Comparison of ENCODE assay signal across 22 mouse cellular contexts in genomic region chr6:137525769-137526168, GRCm38 (mm10).
DNase-seq lines count a peak whose midpoint lies in the region; ATAC-seq lines count a peak whose summit lies in the region.
"Had no signal": no experiment of that assay in that cellular context is flagged by ENCODE, and none has a peak within 500 bp of the region (broad histone marks: within the 10 kb centered on the region; RNA-seq: fewer than 3 reads in every experiment).

No protein-coding gene starts in this region.

- H3K4me3 ChIP-seq in forebrain, embryonic 13.5 days, result no peak overlapping the region
- no peak overlapping the region for H3K4me3 ChIP-seq in forebrain, embryonic 10.5 days
- H3K4me3 ChIP-seq in hindbrain, embryonic 16.5 days (ENCODE audit: low read length), result no peak overlapping the region
- H3K4me3 ChIP-seq in midbrain, embryonic 16.5 days (ENCODE audit: low read depth, low read length), result no peak overlapping the region
- H3K4me3 ChIP-seq: embryonic facial prominence, embryonic 12.5 days; erythroblast, embryonic 14.5 days; heart, embryonic 15.5 days; lung, embryonic 15.5 days; neural tube, embryonic 12.5 days; stomach, embryonic 15.5 days had no signal

- no peak for DNase-seq in forebrain, embryonic 10.5 days (ENCODE audit: extremely low spot score, low spot score)
- DNase-seq in R1 (ENCODE audit: low read depth, low spot score), result peak; percentile 54
- no peak for DNase-seq in cerebellum, adult 18-20 months
- DNase-seq: cerebellum, adult 8-10 months; gastrocnemius, postnatal 10 days; lung, postnatal 4 days; right cerebral cortex, postnatal 14 days; thymus, adult 18-20 months; thymus, postnatal 4 days had no signal

- H3K9ac ChIP-seq in forebrain, embryonic 13.5 days, result no peak overlapping the region
- H3K9ac ChIP-seq in hindbrain, embryonic 16.5 days (ENCODE audit: low read depth, low read length), result no peak overlapping the region
- no peak overlapping the region for H3K9ac ChIP-seq in midbrain, embryonic 16.5 days (ENCODE audit: low read depth, low read length)
- H3K9ac ChIP-seq: embryonic facial prominence, embryonic 12.5 days; heart, embryonic 15.5 days; liver, embryonic 14.5 days; lung, embryonic 15.5 days; neural tube, embryonic 12.5 days; stomach, embryonic 15.5 days had no signal

- WGBS in forebrain, embryonic 13.5 days, result 8% methylated on average over 3 of the region's 3 CpGs
- WGBS in forebrain, embryonic 10.5 days, result 9% methylated on average over 3 of the region's 3 CpGs
- 16% methylated on average over 3 of the region's 3 CpGs for WGBS in hindbrain, embryonic 16.5 days
- WGBS in midbrain, embryonic 16.5 days, result 6% methylated on average over 3 of the region's 3 CpGs

- H3K27ac ChIP-seq in forebrain, embryonic 13.5 days, result no peak overlapping the region
- H3K27ac ChIP-seq in forebrain, embryonic 10.5 days, result no peak overlapping the region; the same call in 1 of the 2 replicates
- no peak overlapping the region for H3K27ac ChIP-seq in hindbrain, embryonic 16.5 days (ENCODE audit: low read depth, low read length)
- no peak overlapping the region for H3K27ac ChIP-seq in midbrain, embryonic 16.5 days (ENCODE audit: low read length)
- H3K27ac ChIP-seq: embryonic facial prominence, embryonic 12.5 days; heart, embryonic 15.5 days; liver, embryonic 14.5 days; lung, embryonic 15.5 days; neural tube, embryonic 12.5 days; stomach, embryonic 15.5 days had no signal

- H3K27me3 ChIP-seq in forebrain, embryonic 13.5 days, result no peaks in the 10 kb centered on the region
- H3K27me3 ChIP-seq in forebrain, embryonic 10.5 days (ENCODE audit: poor library complexity, severe bottlenecking), result no peaks in the 10 kb centered on the region; the same call in 1 of the 2 replicates
- H3K27me3 ChIP-seq in hindbrain, embryonic 16.5 days (replicated peaks; ENCODE audit: control insufficient read depth, insufficient read depth, low read length), result no peaks in the 10 kb centered on the region
- no peaks in the 10 kb centered on the region for H3K27me3 ChIP-seq in midbrain, embryonic 16.5 days (ENCODE audit: control insufficient read depth, insufficient read depth, low read depth, low read length)
- H3K27me3 ChIP-seq: CH12.LX; embryonic facial prominence, embryonic 12.5 days; heart, embryonic 15.5 days; lung, embryonic 15.5 days; neural tube, embryonic 12.5 days; stomach, embryonic 15.5 days had no signal

- no peaks in the 10 kb centered on the region for H3K9me3 ChIP-seq in forebrain, embryonic 13.5 days (replicated peaks)
- H3K9me3 ChIP-seq in forebrain, embryonic 10.5 days, result no peaks in the 10 kb centered on the region
- no peaks in the 10 kb centered on the region for H3K9me3 ChIP-seq in hindbrain, embryonic 16.5 days (ENCODE audit: control insufficient read depth, low read length)
- H3K9me3 ChIP-seq in midbrain, embryonic 16.5 days (replicated peaks; ENCODE audit: control insufficient read depth, low read length, poor library complexity, severe bottlenecking), result no peaks in the 10 kb centered on the region
- H3K9me3 ChIP-seq: embryonic facial prominence, embryonic 12.5 days; heart, embryonic 15.5 days; lung, embryonic 15.5 days; neural tube, embryonic 12.5 days; stomach, embryonic 15.5 days had no signal

- H3K4me1 ChIP-seq in forebrain, embryonic 13.5 days, result no peaks in the 10 kb centered on the region
- peaks cover 12% of the 10 kb centered on the region for H3K4me1 ChIP-seq in forebrain, embryonic 10.5 days
- no peaks in the 10 kb centered on the region; the same call in 1 of the 2 replicates for H3K4me1 ChIP-seq in hindbrain, embryonic 16.5 days (ENCODE audit: control insufficient read depth, insufficient read depth, low read depth, low read length)
- peaks cover 3% of the 10 kb centered on the region; the same call in 1 of the 2 replicates for H3K4me1 ChIP-seq in midbrain, embryonic 16.5 days (ENCODE audit: control insufficient read depth, insufficient read depth, low read length)
- H3K4me1 ChIP-seq: embryonic facial prominence, embryonic 12.5 days; heart, embryonic 15.5 days; lung, embryonic 15.5 days; stomach, embryonic 15.5 days had no signal

- H3K4me2 ChIP-seq in forebrain, embryonic 13.5 days, result no peak overlapping the region
- H3K4me2 ChIP-seq in hindbrain, embryonic 16.5 days (ENCODE audit: low read length), result no peak overlapping the region
- no peak overlapping the region for H3K4me2 ChIP-seq in midbrain, embryonic 16.5 days (ENCODE audit: low read length)
- H3K4me2 ChIP-seq: embryonic facial prominence, embryonic 12.5 days; heart, embryonic 15.5 days; lung, embryonic 15.5 days; neural tube, embryonic 12.5 days; stomach, embryonic 15.5 days had no signal

- peak; percentile 53; the same call in 1 of the 2 replicates for ATAC-seq in forebrain, embryonic 13.5 days
- ATAC-seq in hindbrain, embryonic 16.5 days, result peak; percentile 64; the same call in 1 of the 2 replicates
- ATAC-seq in midbrain, embryonic 16.5 days, result 0 out of 2 replicates have a peak, but pooled peaks have one; percentile 32
- ATAC-seq in monocyte, adult 5-6 weeks (replicated peaks; ENCODE audit: insufficient number of reproducible peaks, low FRiP score, low TSS enrichment, poor library complexity, severe bottlenecking), result no peak
- ATAC-seq: intestine, postnatal 0 days had no signal

- H3K36me3 ChIP-seq in forebrain, embryonic 13.5 days (ENCODE audit: poor library complexity, severe bottlenecking), result no peaks in the 10 kb centered on the region
- H3K36me3 ChIP-seq in forebrain, embryonic 10.5 days (replicated peaks), result no peaks in the 10 kb centered on the region
- H3K36me3 ChIP-seq in hindbrain, embryonic 16.5 days (ENCODE audit: control insufficient read depth, insufficient read depth, low read length), result no peaks in the 10 kb centered on the region
- H3K36me3 ChIP-seq in midbrain, embryonic 16.5 days (ENCODE audit: control insufficient read depth, insufficient read depth, low read length), result no peaks in the 10 kb centered on the region
- H3K36me3 ChIP-seq: heart, embryonic 15.5 days; neural tube, embryonic 12.5 days; stomach, embryonic 15.5 days had no signal
